In the genomic region with DNA sequence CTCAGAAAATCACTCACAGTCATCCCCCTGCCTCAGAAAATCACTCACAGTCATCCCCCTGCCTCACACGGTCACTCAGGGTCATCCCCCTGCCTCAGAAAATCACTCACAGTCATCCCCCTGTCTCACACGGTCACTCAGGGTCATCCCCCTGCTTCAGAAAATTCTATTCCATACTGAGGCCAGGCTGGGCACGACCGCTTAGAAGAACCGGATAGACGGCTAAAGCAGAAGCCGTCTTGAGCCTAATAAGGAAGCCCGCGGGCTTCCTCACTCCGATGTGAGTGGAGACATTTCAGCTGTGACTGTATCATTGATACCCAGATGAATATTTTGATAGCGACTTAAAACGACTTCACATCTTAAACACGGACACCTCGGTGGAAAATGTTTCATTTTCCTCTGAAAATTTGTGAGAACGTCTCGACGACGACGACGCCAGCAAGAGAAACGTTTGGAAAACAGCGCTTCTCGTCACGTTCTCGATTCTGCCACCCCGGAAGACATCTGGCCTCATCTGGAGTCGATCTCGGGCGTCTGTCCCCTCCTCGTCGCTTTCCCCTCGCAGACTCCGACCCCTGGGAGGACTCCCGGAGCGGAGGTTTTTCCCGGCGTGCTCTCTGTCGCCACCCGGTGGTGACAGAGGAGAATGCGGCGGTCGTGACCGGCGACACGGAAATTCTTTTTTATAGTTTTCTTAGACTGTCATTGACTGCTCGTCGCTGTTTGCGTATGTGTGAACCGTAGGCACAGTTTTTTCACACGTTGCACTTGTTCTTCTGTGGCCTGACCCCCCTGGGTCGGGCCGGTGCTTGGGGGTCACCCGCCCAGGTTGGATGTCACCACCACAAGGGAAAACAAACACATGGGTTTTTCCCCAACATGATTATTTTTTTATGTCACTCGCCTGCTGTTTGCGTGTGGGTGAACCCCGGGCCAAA, we compare ENCODE assay signal across 8 mouse cellular contexts. TPM values are rescaled to one million over a fixed set of nuclear protein-coding genes. Genes with fewer than 3 reads are reported as not detected.
DNase-seq lines count a peak whose midpoint lies in the region; ATAC-seq lines count a peak whose summit lies in the region.

No protein-coding gene starts in this region.

- DNase-seq in cerebellum, postnatal 14 days: peak; percentile 77 to 81
- DNase-seq in gastrocnemius, adult 8-10 months (ENCODE audit: low spot score in 2 of 2): peak; percentile 49 to 62
- peak; percentile 75 to 77 for DNase-seq in left cerebral cortex, adult 9 months (ENCODE audit: low spot score in 2 of 2)
- peak; percentile 86 for DNase-seq in right cerebral cortex, postnatal 25 days
- DNase-seq in urinary bladder, postnatal 36 days (ENCODE audit: low spot score in 2 of 2): peak; percentile 62 to 75

- ATAC-seq in activated CD4-positive, CD25-positive, alpha-beta regulatory T cell, adult 4 months: peak; percentile 40
- ATAC-seq in inflammation-experienced regulatory T-cells, adult 6 months: peak; percentile 48
- peak; percentile 13 for ATAC-seq in megakaryocyte progenitor cell, adult 5-6 weeks (replicated peaks; ENCODE audit: poor library complexity)

RNA-seq across cellular contexts. Expression of gene Gm21887, which starts 19.5 kb away (rescaled TPM):
- polyA plus RNA-seq in activated CD4-positive, CD25-positive, alpha-beta regulatory T cell, adult 4 months (2017; shearing (Covaris generic)): 1 to 10 TPM; 8.8 to 9.1 TPM
- total RNA-seq in gastrocnemius, adult 8-10 months (2022): 10 to 100 TPM; 16.4 to 40.2 (median 21.6) TPM
- polyA plus RNA-seq in inflammation-experienced regulatory T-cells, adult 6 months (2017; shearing (Covaris generic)): 10 to 100 TPM in 2 of 3 experiments, under 1 TPM in 1; 0.88 to 24.9 (median 14.6) TPM
- total RNA-seq in megakaryocyte progenitor cell, adult 5-6 weeks (2015): 69.2 and 81.4 TPM in 2 replicates
- total RNA-seq in megakaryocyte progenitor cell, adult 5-6 weeks (2017): 171 and 231 TPM in 2 replicates

Comparison
In these comparisons a context has a peak if more than half of its experiments do, and no peak if none do; other contexts are left out.
1. Peak in every context shown above with its lines: DNase-seq and ATAC-seq.